Mouse (Mus musculus) fat pad, adult 2 months (tissue): Measurements from ENCODE around the gene Pald1.

Experiments
- DNase-seq: peaks from one replicate; pipeline ENCODE4 v3.0.0-alpha.2; 2011; ENCODE audit warnings: low read depth, low spot score; ENCODE audit errors: extremely low read depth

Gene Pald1

DNA sequence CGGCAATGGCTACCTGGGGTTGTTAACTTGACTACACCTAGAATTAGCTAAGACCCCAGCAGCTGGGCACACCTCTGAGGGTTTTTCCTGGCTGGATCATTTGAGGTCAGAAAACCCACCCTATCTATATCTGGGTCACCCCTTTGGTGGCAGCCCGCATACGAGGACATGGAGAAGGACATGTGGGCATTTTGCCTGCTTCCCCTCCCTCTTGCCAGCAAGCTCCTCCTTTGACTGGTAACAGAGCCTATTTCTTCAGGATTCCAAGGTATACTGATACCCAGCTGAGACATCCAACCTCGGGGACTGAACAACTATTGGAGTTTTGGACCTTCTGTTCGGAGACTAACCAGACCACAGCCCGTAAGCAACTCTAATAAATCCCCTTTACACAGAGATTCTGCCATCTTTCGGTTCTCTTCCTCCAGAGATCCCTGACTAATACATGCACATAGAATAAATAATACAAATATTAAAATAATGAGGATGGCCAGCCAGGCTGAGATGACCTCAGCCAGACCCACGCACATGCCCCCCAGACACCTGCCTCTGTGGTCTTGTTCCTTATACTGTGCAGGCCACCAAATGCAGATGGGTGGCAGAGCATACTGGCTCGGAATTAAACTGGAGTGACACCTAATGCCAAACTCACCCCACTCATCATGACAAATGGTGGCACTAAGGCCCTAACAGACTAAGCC, 11.3 kb downstream of the Pald1 start:
- DNase-seq, result no peak

DNA sequence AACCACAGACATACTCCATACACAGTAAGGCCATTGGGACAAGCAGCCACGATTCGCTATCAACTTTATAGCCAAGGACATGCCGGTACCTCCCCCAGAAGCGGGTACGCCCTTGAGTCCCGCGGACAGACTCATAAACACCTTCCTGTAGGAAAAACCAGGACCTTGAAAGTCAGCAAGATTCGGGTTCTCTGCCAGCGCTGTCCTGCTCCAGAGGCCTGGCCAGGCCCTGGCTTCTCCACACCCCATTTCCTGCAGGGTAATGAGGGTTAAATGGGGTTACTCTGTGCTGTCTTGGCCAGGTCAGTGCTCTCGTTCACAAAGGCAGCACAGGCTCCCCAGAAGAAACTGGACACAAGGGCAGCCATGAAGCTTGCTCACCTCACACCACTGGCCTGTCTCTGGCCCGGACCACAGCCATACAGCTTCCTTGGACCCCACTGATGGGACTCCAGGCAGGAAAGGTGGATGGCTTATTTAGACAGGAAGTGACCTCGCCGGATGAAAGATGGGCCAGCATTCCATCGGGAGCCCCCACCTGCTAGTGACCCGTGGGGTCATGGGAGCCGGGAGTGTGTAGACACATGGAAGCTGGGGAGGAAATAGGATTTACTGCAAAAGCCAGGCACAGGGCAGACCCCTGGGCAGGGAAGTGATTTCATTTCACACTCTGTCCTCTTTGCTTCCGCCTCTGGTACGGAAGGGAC, 12.9 kb downstream of the Pald1 start:
- no peak for DNase-seq

DNA sequence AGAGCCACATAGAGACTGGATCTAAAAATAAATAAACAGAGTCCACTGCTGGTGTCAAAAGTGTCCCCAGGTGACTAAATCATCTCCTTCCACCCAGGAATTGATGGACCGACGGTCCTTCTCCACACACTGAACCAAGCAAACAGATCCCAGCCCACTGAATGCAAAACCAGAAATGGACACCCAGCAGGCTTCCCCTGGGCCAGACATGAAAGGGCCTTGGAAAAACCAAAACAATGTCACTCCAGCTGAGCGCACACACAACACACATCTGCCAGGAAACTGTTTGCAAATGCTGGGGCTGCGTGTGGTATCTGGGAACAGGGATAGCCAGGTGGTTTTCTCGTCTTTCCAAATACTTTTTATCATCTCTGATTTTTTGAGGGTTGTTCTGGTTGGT, 13.6 kb downstream of the Pald1 start:
- DNase-seq, result no peak

DNA sequence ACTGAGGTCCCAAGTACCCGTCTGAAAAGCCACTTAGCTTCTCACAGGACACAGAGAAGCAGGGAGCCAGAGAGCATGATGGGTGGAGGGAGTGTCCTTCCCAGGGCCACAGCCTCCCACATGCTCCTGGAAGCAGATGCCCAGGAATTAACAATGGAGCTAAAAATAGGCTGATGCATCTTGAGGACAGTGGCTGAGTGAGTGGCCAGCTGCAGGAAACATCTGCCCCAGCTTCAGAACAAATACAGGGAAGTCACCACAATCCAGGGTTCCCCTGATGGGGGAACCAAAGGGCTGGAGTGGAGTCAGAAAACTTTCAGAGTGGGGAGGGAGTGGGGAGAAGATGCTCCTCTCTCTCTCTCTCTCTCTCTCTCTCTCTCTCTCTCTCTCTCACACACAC, 17.4 kb downstream of the Pald1 start:
- no peak for DNase-seq

DNA sequence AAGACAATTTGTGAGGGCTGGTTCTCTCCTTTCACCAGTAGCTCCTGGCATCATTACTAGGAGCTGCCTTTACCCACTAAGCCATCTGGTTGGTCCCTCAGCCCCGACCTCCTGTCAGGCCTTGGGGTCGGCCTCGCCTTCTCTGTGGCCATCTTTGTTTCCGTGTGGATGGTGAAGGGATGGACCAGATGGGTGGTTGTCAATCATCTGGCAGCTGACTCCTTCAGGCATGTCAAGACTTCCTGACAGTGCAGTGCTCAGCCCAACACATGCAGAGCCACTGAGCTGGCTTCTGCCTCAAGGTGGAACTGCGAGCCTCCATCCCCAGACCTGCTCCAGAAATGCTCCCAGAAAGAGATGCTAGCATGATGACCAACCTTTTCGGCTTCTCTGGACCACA, 18.9 kb downstream of the Pald1 start:
- DNase-seq, result no peak

DNA sequence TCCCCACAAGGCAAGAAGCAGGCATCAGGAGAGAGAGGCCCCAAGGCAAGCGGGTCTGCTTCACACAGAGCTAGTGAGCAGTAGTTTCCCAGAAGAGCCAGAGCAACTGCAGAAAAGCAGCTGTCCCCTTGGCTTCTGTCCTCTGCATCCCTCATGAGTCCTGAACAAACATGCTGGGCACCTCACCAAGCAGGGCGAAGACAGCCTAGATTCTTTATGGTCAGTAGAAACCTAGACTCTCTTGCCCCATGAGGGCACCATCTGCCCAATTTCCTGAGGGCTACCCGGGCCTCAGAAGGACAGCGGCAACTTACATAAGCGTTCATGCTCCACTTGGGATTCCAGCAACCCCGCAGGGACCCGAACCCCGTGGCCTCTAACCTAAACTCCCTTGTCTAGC, 20.3 kb downstream of the Pald1 start:
- no peak for DNase-seq

DNA sequence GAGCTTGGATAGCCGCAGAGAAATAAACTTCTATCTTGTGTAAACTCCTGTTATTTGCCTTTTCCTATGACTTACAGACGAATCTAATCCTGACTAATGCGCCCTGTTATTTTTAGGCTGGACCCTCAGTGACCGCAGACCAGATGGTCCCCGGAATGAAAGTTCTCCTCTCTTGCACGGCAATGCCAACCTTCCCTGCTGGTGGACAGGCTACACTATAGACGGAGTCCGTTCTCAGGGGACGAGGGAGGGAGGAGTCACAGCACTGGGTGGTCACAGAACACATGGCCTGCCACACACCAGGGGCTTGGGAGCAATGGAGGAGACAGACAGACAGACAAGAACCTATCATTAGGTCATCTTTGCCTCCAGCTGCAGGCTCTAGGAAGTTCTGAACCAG, 20.8 kb downstream of the Pald1 start:
- DNase-seq, result no peak

DNA sequence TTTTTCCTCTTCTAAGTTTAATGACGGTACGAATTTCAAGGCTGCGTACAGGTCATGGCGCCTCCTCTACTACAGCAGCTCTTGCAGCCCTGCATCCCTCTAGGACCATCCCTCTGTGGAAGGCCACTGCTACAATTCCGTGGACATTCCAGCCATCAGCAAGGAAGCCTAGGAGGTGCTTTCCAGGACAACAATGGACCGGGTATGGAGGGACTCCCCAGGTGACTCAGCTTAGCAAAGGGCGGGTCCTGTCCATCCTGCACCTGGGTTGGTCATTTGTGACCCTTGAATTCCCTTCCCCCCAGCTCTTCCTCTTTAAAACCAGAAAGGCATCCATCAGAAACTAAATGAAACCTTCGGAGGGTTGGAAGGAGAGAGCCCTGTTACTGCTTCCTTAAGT, 22.7 kb downstream of the Pald1 start:
- no peak for DNase-seq

DNA sequence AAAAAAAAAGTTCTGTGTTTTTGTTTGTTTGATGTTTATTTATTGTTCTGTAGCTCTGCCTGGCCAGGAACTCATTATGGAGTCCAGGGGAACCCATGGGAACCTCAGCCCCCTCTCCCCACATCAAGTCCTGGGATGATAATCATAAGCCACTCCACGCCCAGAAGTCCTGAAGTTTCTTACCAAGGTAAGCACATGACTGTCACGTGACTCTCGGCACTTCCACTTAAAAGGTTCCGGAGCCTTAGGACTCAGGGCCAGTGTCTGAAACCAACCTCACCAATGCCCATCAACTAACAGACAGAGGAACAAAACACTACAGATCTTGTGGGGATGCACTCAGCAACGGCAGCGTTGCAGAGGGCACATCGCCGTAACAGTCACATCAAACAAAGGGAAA, 23.9 kb downstream of the Pald1 start:
- DNase-seq, result no peak

DNA sequence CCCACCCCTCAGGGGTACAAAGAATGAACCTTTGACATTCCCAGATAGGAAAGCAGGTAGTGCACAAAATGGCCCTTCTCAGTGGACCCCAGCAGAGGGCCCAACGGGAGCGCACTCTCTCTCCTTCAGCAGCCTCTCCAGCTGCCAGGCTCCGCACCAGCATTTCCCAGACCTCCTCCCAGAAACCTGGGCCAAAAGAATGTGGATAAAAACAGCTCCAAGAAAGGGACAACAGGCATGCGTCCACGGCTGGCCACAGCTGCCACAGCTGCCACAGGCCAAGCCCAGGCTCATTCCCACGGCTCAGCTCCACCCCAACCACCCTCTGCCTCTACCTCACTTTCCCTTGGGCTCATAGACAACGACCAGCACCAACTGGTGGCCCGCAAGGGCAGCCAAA, 25.7 kb downstream of the Pald1 start:
- DNase-seq, result no peak

DNA sequence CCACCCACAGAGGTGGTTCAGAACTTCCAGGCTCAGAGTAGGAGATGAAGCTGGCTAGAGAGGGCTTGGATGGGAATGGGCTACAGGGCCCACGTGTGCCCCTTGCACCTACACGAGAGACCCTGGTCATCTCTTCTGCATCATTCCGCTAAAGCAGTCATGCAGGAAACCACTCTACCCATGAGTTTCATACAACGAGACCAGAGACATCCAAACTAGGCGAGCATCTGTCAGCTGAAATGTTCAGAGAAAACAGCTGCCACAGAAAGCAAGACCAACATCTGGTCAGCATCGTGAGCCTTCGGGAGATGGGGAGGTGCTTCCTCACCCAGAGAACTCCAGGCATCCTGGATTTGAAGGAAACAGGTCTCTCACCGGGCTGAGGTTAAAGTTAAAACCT, 26.8 kb downstream of the Pald1 start:
- no peak for DNase-seq

DNA sequence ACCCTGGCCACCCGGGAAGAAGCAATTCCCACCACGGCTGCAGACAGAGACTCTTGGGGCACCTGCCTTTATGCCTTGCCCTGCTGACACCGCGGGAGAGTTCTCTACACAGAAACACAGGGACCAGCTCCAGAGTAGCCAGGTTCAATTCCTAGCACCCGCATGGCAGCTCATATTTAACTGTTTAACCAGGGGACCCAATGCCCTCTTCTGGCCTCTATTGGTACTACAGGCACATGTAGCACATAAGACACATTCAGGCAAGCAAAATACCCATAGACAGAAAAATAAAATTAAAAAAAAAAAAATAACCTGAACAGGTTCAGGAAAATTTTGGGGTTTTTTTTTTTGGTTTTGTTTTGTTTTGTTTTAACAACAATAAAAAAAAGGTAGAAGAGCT, 27.2 kb downstream of the Pald1 start:
- DNase-seq, result no peak

DNA sequence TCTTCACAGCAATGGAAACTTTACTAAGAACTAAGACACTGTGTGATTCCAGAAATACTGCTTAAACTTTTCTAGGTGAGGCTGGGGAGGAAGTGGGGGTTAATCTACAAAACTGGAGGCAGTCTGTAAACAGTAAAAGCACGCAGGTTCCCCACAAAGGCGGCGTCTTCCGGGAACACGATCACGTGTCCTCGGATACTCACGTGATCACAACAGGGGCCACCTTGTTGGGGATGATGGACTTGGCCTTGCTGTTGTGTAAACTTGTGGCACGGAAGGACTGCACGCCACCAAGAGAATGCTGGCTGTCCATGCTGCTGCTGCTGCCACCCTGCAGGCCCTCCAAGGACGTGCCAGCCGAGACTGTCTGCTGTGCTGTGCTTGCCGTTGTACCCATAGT, 27.7 kb downstream of the Pald1 start:
- no peak for DNase-seq

DNA sequence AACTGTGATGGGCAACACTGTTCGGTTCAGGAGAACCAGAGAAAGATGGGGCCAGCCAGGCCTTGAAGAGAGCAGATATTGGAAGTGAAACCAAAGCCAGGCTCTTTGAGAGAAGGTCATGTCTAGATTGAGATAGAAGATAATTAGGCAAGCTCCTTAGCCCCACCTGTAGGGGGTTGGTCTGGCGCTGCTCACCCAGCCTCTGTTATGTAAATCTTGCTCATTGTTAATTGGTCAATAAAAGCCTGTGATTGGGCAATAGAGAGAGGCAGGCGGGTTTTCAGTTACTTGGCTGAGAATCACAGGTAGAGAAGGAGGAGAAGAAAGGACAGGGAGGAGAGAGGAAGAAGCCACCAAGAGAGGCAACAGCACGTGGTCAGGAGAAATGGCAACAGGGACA, 32.1 kb downstream of the Pald1 start:
- DNase-seq, result peak; percentile 43

DNA sequence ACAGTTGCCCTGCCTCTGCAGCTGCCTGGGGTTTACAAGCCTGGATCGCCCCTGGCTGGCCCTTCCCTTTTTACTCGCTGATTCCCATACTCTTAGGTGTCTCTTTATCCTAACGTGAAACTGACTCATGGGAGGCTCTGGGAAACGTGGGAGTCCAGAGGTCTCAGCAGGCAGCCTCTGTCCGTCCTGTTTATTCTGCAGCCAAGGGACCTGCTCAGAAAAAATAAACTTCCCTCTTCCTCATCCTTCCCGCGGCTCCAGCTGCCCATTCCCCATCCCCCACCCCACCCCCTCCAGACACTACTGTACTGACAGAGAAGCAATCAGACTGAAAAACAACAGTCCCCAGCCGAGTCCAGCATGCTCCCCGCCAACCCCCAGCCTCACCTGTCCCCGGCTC, 37.0 kb downstream of the Pald1 start:
- DNase-seq, result no peak

DNA sequence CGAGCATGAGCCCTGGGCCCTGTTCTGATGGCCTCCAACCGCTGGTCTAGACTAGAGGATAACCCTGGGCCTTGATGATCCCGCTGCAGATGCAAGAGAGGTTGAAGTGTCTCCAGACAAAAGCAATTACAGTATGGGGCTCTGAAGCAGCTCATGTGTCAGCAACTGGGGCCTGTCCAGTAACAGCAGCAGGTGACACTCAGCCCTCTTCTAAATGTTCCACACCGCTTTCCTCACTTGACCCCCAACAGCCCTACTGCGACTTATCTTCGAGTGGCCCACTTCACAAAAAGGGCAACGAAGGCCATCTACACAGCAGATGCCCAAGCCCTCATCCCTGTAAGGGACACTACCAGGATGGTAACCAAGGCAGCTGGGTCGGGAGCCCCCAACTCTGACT, 38.2 kb downstream of the Pald1 start:
- DNase-seq, result no peak

DNA sequence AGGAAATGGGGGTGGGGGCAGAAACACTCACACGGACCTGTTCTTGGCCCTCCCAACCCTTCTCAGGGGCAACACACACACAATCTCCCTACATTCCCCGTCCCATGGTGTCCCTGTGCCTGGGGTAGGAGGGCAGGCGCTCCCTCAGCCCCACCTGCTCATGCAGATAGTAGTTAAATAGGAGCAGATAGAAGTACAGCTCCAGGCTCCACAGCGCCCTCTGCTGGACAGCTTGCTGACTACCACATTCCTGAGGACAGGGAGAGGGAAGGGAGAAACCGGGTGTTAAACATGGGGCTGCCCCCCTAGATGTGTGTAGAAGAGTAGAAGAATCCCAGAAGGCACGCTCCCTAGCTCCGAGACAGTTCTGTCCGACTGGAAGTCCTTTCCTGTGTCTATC, 39.4 kb downstream of the Pald1 start:
- no peak for DNase-seq

DNA sequence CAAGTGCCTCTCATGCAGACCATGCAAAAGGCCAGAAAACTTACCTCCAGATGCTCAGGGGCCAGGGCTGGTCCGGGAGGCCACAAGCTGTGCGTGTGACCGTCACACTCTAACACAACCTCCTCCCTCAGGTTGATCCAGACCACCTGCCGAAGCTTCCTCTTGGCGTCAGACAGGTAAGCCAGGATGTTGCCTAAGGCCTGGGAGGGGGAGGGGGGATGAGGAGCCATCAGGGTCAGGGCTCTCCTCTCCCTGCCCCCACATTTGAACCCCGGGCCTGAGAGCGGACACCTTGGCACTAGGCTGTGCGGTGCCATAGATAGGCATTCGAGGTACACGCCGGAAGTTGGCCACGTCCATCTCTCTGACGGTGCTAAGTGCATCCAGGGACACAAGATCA, 40.6 kb downstream of the Pald1 start:
- no peak for DNase-seq

DNA sequence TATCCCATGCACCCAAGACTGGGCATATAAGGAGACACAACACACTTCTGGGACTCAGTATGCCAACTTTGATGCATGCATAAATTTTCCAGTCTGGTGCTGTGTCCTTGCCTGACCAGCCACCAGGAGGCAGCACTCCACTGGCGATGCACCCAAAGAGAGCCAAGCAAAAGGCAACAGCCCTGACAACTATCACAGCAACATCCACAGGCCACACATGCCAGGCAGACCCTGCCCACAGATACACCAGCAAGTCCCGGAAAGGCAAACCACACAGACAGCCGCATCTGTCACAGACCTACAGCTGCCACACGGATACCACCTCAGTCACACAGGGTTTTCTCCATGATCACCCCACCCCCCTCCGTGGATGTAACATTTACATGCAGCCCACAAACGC, 41.8 kb downstream of the Pald1 start:
- DNase-seq, result no peak

DNA sequence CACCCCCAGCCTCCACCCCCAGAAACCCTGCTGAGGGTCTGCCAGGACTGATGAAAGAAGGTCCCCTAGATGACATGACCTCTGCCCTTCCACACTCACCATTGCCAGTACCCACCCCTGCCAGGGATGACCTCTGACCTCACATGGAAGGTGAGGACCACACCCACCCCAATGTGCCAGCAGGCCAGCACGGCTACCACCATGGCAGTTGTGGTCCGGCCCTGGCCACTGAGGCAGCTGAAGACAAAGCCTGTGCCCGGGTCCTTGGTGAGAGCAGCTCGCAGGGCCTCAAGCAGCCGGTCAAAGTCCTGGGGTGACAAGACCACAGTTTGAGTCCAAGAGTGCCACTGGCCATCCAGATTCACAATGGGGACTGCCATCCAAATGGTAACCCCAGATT, 42.3 kb downstream of the Pald1 start:
- no peak for DNase-seq

DNA sequence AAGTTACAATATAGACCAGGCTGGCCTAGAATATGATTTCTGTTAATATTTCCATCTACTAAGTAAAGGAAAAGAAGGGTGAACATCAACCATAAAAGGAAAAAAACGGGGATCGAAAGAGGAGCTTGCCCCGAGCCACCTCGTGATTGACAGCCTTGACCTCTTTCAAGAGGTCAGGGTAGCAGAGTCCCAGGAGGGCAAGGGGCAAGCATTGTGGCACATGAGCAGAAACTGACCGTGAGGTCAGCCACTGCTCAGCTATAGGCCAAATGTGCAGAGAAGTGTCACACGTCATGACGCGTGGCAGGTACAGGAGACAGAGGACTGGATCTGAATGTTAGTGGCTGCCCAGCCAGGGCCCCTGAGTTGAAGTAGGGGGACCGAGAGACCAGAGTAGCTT, 43.1 kb downstream of the Pald1 start:
- no peak for DNase-seq

DNA sequence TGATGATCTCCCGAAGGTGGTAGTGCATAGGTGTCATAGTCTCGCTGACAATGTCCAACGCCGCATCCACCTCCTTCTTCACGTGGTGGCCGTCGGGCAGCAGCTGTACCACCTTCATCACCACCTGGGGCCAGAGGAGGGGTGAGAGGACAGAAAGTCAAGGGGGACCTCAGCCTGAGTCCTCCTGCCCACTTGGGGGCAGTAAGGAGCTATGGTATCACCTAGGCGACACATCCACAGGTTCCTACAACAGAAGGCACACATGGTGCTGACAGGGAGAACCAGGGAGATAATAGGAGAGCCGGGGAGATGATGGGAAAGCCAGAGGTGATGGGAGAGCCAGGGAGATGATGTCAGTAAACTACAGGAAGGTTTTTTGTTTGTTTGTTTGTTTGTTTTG, 44.1 kb downstream of the Pald1 start:
- DNase-seq, result no peak

DNA sequence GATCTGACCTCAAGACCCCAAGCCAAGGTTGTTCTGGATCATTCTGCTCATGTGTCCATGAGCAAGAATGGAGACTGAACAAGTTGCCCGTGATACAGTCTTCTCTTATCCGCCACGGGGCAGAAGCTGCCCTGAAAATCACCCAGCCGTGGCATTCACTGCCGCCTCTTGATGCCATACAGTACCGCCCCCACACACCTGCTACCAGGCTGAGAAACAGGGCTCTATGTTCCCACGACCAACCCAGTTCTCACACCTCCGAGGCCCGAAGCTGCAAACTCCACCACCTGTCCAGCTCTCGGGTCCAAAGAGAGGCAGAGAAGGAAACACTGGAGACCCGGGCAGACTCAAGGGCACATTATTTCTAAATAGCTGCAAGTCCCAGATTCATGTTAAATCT, 45.7 kb downstream of the Pald1 start:
- no peak for DNase-seq
